Mouse (Mus musculus) gastrocnemius, postnatal 14 days (tissue): Measurements from ENCODE around the gene Ankrd13a. TPM values are rescaled to one million over a fixed set of nuclear protein-coding genes. Genes with fewer than 3 reads are reported as not detected.
A peak's percentile ranks its signal among the peaks of the same experiment; 100 is the strongest.

Source experiments
- DNase-seq: peaks from one replicate; pipeline ENCODE4 v3.0.0; 2021; ENCODE audit warnings: mixed read lengths
- intact Hi-C: fragments of 180-260 bp; cut with DNase I; formaldehyde crosslinking; loops from one replicate; pipeline ENCODE4 v1.15.1; 2025; ENCODE audit warnings: low total_unique reads
- total RNA-seq, 2 experiments: library from RNA; stranded (reverse); gene quantifications; 2 replicates each; pipeline ENCODE4 v1.2.3; 2021

The Ankrd13a gene
- total RNA-seq, 2 experiments from 2014 or later = 29.9 to 30.1 TPM

GRCm38 (mm10) chr5:114794609-114795008 lies 20.1 kb downstream of the Ankrd13a start:
- DNase-seq = no peak
- intact Hi-C loops = no loop called here

GRCm38 (mm10) chr5:114795231-114795630 lies 20.8 kb downstream of the Ankrd13a start:
- intact Hi-C loops = no loop called here
- no peak for DNase-seq

- DNase-seq = no peak
- intact Hi-C loops = no loop called here
Measured at GRCm38 (mm10) chr5:114795653-114796052, 21.2 kb downstream of the Ankrd13a start.

- intact Hi-C loops = no loop called here
- no peak for DNase-seq
Measured at GRCm38 (mm10) chr5:114796299-114797012, 22.0 kb downstream of the Ankrd13a start.

- no peak for DNase-seq
- intact Hi-C loops = no loop called here
Measured at GRCm38 (mm10) chr5:114797253-114797652, 22.8 kb downstream of the Ankrd13a start.

GRCm38 (mm10) chr5:114799848-114800247 lies 25.4 kb downstream of the Ankrd13a start:
- DNase-seq = no peak
- intact Hi-C loops = no loop called here

GRCm38 (mm10) chr5:114801049-114801448 lies 26.6 kb downstream of the Ankrd13a start:
- intact Hi-C loops = no loop called here
- DNase-seq = no peak

GRCm38 (mm10) chr5:114801841-114802240 lies 27.4 kb downstream of the Ankrd13a start:
- no peak for DNase-seq
- intact Hi-C loops = no loop called here

- intact Hi-C loops = no loop called here
Measured at GRCm38 (mm10) chr5:114803231-114803630, 28.8 kb downstream of the Ankrd13a start.

GRCm38 (mm10) chr5:114804335-114804734 lies 29.9 kb downstream of the Ankrd13a start:
- intact Hi-C loops = no loop called here
- no peak for DNase-seq

More at GRCm38 (mm10) chr5:114803231-114803630, 28.8 kb downstream of the Ankrd13a start:
- no peak for DNase-seq

- DNase-seq = peak; percentile 54
- intact Hi-C loops = no loop called here
Measured at GRCm38 (mm10) chr5:114804958-114805357, 30.5 kb downstream of the Ankrd13a start.

- intact Hi-C loops = no loop called here
Measured at GRCm38 (mm10) chr5:114805436-114806350, 31.2 kb downstream of the Ankrd13a start.

GRCm38 (mm10) chr5:114806636-114807035 lies 32.2 kb downstream of the Ankrd13a start:
- intact Hi-C loops = no loop called here
- no peak for DNase-seq

More at GRCm38 (mm10) chr5:114805436-114806350, 31.2 kb downstream of the Ankrd13a start:
- no peak for DNase-seq

- DNase-seq = no peak
- intact Hi-C loops = no loop called here
Measured at GRCm38 (mm10) chr5:114807063-114807462, 32.6 kb downstream of the Ankrd13a start.

GRCm38 (mm10) chr5:114807468-114807867 lies 33.0 kb downstream of the Ankrd13a start:
- intact Hi-C loops = no loop called here

GRCm38 (mm10) chr5:114807893-114808292 lies 33.4 kb downstream of the Ankrd13a start:
- intact Hi-C loops = no loop called here

More at GRCm38 (mm10) chr5:114807468-114807867, 33.0 kb downstream of the Ankrd13a start:
- no peak for DNase-seq

GRCm38 (mm10) chr5:114808385-114808784 lies 33.9 kb downstream of the Ankrd13a start:
- intact Hi-C loops = no loop called here
- no peak for DNase-seq

More at GRCm38 (mm10) chr5:114807893-114808292, 33.4 kb downstream of the Ankrd13a start:
- no peak for DNase-seq

- intact Hi-C loops = no loop called here
- DNase-seq = no peak
Measured at GRCm38 (mm10) chr5:114809181-114809756, 34.8 kb downstream of the Ankrd13a start.

- intact Hi-C loops = no loop called here
Measured at GRCm38 (mm10) chr5:114809826-114810225, 35.3 kb downstream of the Ankrd13a start.

More at GRCm38 (mm10) chr5:114809826-114810225, 35.3 kb downstream of the Ankrd13a start:
- DNase-seq = no peak
